Mouse (Mus musculus): Measurements from ENCODE around the gene Gaa. TPM values are rescaled to one million over a fixed set of nuclear protein-coding genes. Genes with fewer than 3 reads are reported as not detected.
"Not testable (repeated sequence)": the region's sequence is repeated elsewhere in the genome, so short reads cannot be mapped to it uniquely, and the experiment has no call there.

The Gaa gene
- polyA plus RNA-seq, 1 experiment from 2014 or later: 66.0 TPM

DNA sequence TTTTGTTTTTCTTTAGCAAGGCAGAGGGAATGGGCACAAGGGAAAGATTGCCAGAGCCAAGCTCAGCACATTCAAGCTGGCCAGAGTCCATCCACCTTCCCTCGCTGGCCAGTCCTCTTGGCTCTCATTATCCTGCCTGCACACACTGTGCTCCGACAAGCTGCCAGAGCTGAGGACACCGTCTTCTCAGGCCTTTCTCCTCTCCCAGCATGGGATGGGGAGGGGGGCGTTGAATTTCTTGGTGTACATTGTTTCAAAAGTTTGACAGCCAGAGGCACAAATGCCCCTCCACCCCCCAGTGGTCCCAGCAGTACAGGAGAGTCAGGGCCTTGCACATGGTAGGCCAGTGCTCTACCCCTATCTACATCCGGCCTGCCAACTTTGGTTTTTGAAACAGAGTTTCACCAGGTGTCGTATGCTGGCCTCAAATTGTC lies 429 bp upstream of the Gaa start:
- Histone ChIP-seq H3K9ac (replicated peaks; ENCODE audit: low read depth, low read length) (peak overlapping the region; percentile 72; the same call in 1 of the 2 replicates), H3K27me3 (ENCODE audit: control insufficient read depth, insufficient read depth, low read length) (no peaks in the 10 kb centered on the region), H3K36me3 (ENCODE audit: control insufficient read depth, insufficient read depth, low read length) (no peaks in the 10 kb centered on the region), H3K4me1 (ENCODE audit: control insufficient read depth, insufficient read depth, low read length) (peaks cover 13% of the 10 kb centered on the region), H3K4me3 (ENCODE audit: low read depth, low read length) (peak overlapping the region; percentile 63; the same call in 1 of the 2 replicates), H3K27ac (ENCODE audit: low read depth, low read length) (0 out of 2 replicates have a peak overlapping the region, but pooled peaks have one; percentile 34), H3K4me2 (ENCODE audit: low read depth, low read length) (peak overlapping the region; percentile 95), H3K9me3 (ENCODE audit: control insufficient read depth, low read length) (no peaks in the 10 kb centered on the region)
- WGBS: 48% methylated on average over 6 of the region's 6 CpGs
- ATAC-seq (ENCODE audit: low read depth): peak; percentile 26; the same call in 1 of the 2 replicates

DNA sequence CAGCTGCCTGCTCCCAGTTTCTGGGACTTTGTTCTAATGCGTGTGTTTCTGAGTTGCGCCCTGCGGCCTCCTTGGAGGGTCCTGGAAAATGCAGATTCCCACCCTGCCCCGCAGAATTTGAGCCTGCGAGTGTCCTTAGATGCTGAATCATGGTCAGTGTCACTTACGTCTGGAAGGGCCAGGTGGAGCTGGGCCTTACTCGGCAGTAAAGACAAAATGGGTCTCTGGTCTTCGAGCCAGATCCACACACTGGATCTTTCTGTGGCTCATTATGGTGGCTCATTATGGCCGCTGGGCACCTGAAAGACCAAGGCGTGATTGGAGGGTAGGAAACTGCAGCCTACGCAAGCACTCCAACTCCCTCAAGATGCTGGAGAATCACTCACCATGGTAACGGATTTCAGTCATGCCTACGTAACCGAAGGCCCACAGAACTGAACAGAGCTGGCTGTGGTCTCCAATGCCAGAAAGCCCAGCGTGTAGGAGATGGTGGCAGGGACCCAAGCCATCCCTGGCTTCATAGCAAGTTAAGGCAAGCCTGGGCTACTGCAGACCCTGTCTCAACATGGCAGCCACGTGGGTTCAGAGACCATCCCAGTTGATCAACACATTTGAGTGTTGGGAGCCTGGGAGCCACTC lies 989 bp downstream of the Gaa start:
- H3K4me3 ChIP-seq (ENCODE audit: low read depth, low read length): peak overlapping the region; percentile 63
- 79% methylated on average over 16 of the region's 16 CpGs for WGBS
- no peak for ATAC-seq (ENCODE audit: low read depth)
- no peaks in the 10 kb centered on the region for H3K27me3 ChIP-seq (ENCODE audit: control insufficient read depth, insufficient read depth, low read length)
- H3K27ac ChIP-seq (ENCODE audit: low read depth, low read length): no peak overlapping the region
- H3K36me3 ChIP-seq (ENCODE audit: control insufficient read depth, insufficient read depth, low read length): peaks cover 2% of the 10 kb centered on the region; the same call in 1 of the 2 replicates
- H3K9me3 ChIP-seq (ENCODE audit: control insufficient read depth, low read length): no peaks in the 10 kb centered on the region
- H3K9ac ChIP-seq (replicated peaks; ENCODE audit: low read depth, low read length): peak overlapping the region; percentile 72
- H3K4me2 ChIP-seq (ENCODE audit: low read depth, low read length): peak overlapping the region; percentile 95
- peaks cover 13% of the 10 kb centered on the region for H3K4me1 ChIP-seq (ENCODE audit: control insufficient read depth, insufficient read depth, low read length)

DNA sequence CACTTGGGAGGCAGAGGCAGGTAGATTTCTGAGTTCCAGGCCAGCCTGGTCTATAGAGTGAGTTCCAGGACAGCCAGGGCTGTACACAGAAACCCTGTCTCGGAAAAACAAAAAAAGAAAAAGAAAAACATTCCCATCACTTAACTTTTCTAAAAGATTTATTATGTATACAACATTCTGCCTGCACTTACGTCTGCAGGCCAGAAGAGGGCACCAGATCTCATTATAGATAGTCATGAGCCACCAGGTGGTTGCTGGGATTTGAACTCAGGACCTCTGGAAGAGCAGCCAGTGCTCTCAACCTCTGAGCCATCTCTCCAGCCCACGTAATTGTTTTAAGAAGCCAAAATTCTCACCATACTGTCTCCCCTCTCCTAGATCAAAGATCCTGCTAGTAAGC lies 4.8 kb downstream of the Gaa start:
- not testable (repeated sequence) for H3K9ac ChIP-seq (replicated peaks; ENCODE audit: low read depth, low read length); H3K27me3 ChIP-seq (ENCODE audit: control insufficient read depth, insufficient read depth, low read length); H3K27ac ChIP-seq (ENCODE audit: low read depth, low read length); ATAC-seq (ENCODE audit: low read depth); H3K4me3 ChIP-seq (ENCODE audit: low read depth, low read length); H3K9me3 ChIP-seq (ENCODE audit: control insufficient read depth, low read length); H3K4me1 ChIP-seq (ENCODE audit: control insufficient read depth, insufficient read depth, low read length); H3K4me2 ChIP-seq (ENCODE audit: low read depth, low read length)
- 63% methylated on average over 3 of the region's 3 CpGs for WGBS
- peaks cover 24% of the 10 kb centered on the region for H3K36me3 ChIP-seq (ENCODE audit: control insufficient read depth, insufficient read depth, low read length)

DNA sequence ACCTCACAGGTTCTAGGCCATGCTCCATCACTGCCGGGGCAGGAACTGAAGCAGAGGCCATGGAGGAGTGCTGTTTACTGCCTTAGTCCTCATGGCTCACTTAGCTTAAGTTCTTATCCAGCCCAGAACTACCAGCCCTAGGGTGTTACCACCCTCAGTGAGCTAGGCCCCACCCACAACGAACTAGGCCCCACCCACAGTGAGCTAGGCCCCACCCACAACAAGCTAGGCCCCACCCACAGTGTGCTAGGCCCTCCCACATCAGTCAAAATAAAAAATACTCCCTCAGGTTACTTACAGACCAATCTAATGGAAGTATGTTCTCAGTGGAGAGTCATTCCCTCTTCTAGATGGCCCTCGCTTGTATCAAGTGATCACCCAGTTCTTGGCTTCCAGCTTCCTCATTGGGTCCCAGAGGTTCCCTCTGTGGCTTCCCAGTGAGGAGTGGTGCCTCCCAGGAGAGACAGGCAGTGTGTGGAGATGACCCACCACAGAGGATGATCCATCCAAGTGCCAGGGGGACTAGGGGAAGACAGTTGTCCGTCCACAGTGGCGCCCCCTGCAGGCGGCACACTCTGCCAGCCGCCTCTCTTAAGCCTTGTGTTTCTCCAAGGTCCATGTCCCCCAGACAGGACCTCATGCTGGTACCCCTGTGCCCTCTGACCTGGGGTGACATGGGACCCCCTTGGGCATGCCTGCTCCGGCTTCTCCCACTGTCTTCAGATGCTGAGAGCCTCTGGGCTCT lies 5.7 kb downstream of the Gaa start:
- no peaks in the 10 kb centered on the region for H3K9me3 ChIP-seq (ENCODE audit: control insufficient read depth, low read length)
- H3K27me3 ChIP-seq (ENCODE audit: control insufficient read depth, insufficient read depth, low read length): no peaks in the 10 kb centered on the region
- 86% methylated on average over 8 of the region's 8 CpGs for WGBS
- no peak overlapping the region for H3K4me2 ChIP-seq (ENCODE audit: low read depth, low read length)
- H3K27ac ChIP-seq (ENCODE audit: low read depth, low read length): no peak overlapping the region
- ATAC-seq (ENCODE audit: low read depth): no peak
- no peak overlapping the region for H3K9ac ChIP-seq (replicated peaks; ENCODE audit: low read depth, low read length)
- H3K4me3 ChIP-seq (ENCODE audit: low read depth, low read length): no peak overlapping the region
- peaks cover 30% of the 10 kb centered on the region for H3K36me3 ChIP-seq (ENCODE audit: control insufficient read depth, insufficient read depth, low read length)
- H3K4me1 ChIP-seq (ENCODE audit: control insufficient read depth, insufficient read depth, low read length): peaks cover 3% of the 10 kb centered on the region

DNA sequence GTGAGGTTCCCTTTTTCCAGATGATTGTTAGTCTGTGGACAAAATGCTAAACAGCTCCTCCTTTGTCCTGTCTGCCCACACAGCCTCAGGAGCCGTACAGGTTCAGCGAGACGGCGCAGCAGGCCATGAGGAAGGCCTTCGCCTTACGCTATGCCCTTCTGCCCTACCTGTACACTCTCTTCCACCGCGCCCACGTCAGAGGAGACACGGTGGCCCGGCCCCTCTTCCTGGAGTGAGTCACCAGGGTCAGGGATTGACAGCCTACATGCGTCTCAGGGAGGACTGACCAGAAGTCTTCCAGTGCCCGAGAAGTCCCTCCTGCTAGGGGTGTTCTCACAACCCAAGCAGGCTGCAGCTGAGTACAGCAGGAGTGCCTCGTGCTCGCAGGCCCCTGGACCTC lies 13.3 kb downstream of the Gaa start:
- ATAC-seq (ENCODE audit: low read depth): no peak
- Histone ChIP-seq H3K4me3 (ENCODE audit: low read depth, low read length) (no peak overlapping the region), H3K27me3 (ENCODE audit: control insufficient read depth, insufficient read depth, low read length) (no peaks in the 10 kb centered on the region), H3K9ac (replicated peaks; ENCODE audit: low read depth, low read length) (no peak overlapping the region), H3K9me3 (ENCODE audit: control insufficient read depth, low read length) (no peaks in the 10 kb centered on the region), H3K36me3 (ENCODE audit: control insufficient read depth, insufficient read depth, low read length) (peaks cover 50% of the 10 kb centered on the region), H3K4me1 (ENCODE audit: control insufficient read depth, insufficient read depth, low read length) (no peaks in the 10 kb centered on the region), H3K4me2 (ENCODE audit: low read depth, low read length) (no peak overlapping the region), H3K27ac (ENCODE audit: low read depth, low read length) (no peak overlapping the region)
- 87% methylated on average over 15 of the region's 15 CpGs for WGBS

DNA sequence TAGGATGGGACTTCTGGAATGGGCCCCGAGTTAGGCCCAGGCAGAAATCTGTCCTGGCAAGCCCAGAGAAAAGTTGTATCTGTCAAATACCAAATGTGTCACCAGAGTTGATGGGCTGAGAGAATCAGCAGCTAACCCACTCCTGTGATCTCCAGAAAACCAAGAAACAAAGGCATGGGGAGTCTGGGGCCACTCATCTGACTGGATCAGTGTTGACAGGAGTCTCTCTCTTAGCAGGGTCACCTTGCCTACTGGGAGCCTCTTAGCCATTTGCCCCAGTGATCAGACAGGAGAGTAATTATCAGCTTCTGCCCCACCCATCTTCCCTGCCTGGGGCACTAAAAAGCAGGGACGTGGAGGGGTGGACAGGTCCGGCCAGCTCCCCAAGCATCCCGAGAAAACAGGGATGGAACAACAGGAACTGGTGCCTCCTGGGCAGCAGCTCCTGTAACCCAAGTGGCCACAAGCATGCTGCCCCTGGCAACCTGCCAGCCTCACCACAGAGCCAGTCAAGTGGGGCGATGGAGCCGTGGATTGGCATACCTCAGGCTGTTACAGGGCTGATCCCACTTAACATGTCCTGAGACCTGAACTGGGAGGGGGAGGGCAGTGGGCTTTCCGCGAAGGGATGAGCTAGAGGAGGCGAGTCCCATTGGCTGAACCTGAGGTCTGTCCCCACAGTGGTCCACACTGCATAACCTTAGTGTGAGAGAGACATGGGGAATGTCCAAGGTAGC lies 18.3 kb downstream of the Gaa start:
- Histone ChIP-seq H3K9me3 (ENCODE audit: control insufficient read depth, low read length) (no peaks in the 10 kb centered on the region), H3K27me3 (ENCODE audit: control insufficient read depth, insufficient read depth, low read length) (no peaks in the 10 kb centered on the region), H3K36me3 (ENCODE audit: control insufficient read depth, insufficient read depth, low read length) (peaks cover 57% of the 10 kb centered on the region), H3K9ac (replicated peaks; ENCODE audit: low read depth, low read length) (no peak overlapping the region), H3K4me2 (ENCODE audit: low read depth, low read length) (no peak overlapping the region), H3K4me3 (ENCODE audit: low read depth, low read length) (no peak overlapping the region), H3K4me1 (ENCODE audit: control insufficient read depth, insufficient read depth, low read length) (no peaks in the 10 kb centered on the region), H3K27ac (ENCODE audit: low read depth, low read length) (no peak overlapping the region)
- ATAC-seq (ENCODE audit: low read depth): no peak
- WGBS: 63% methylated on average over 9 of the region's 9 CpGs

DNA sequence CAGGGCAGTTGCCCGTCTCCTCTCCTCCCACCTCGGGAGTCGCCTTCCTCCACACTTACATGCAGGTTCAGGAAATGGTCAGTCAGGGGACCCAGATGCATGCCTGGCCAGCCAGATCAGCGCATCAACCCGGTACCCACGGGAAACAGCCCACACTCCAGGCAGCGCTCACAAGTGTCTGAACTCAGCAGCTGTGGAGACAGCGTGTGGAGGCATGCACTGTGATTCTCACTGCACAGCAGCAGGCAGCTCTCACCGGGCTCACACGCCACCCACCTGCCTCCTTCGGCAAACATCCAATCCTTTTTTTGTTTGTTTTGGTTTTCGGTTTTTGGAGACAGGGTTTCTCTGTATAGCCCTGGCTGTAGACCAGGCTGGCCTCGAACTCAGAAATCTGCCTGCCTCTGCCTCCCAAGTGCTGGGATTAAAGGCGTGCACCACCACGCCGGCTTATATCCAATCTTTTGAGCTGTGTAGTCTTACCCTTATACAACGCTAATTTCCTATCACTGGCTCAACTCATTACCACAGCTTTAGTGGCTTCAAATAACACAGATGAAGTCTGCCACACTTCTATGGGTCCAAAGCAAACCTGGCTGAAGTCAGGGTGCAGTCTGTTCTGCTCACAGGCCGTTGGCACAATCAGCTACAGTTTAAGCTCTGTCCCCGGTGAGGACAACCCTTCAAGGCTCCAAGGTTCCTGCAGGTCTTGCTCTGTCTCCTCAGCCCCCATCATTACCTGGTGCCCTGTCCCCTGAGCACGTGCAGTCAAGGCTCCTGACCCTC lies 19.7 kb downstream of the Gaa start:
- Histone ChIP-seq H3K9ac (replicated peaks; ENCODE audit: low read depth, low read length) (no peak overlapping the region), H3K4me2 (ENCODE audit: low read depth, low read length) (no peak overlapping the region), H3K4me3 (ENCODE audit: low read depth, low read length) (no peak overlapping the region), H3K9me3 (ENCODE audit: control insufficient read depth, low read length) (no peaks in the 10 kb centered on the region), H3K27ac (ENCODE audit: low read depth, low read length) (no peak overlapping the region), H3K4me1 (ENCODE audit: control insufficient read depth, insufficient read depth, low read length) (no peaks in the 10 kb centered on the region), H3K36me3 (ENCODE audit: control insufficient read depth, insufficient read depth, low read length) (peaks cover 62% of the 10 kb centered on the region), H3K27me3 (ENCODE audit: control insufficient read depth, insufficient read depth, low read length) (no peaks in the 10 kb centered on the region)
- WGBS: 91% methylated on average over 20 of the region's 20 CpGs
- no peak for ATAC-seq (ENCODE audit: low read depth)

DNA sequence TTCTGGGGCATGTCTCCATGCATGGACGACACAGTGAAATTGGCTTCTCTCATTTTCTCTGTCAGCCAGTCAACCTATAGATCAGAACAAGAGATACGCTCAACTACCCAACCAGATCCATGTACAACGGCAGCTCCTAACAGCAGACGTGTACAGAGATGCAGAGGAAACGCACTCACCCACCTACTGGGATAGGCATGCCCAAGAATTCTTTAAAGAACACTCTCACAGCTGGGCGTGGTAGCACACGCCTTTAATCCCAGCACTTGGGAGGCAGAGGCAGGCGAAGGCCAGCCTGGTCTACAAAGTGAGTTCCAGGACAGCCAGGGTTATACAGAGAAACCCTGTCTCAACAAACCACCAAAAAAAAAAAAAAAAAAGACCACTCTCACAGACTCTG lies 25.2 kb downstream of the Gaa start:
- 95% methylated on average over 8 of the region's 8 CpGs for WGBS
- H3K4me3 ChIP-seq (ENCODE audit: low read depth, low read length); H3K9me3 ChIP-seq (ENCODE audit: control insufficient read depth, low read length); H3K4me2 ChIP-seq (ENCODE audit: low read depth, low read length); ATAC-seq (ENCODE audit: low read depth); H3K9ac ChIP-seq (replicated peaks; ENCODE audit: low read depth, low read length); H3K4me1 ChIP-seq (ENCODE audit: control insufficient read depth, insufficient read depth, low read length); H3K27ac ChIP-seq (ENCODE audit: low read depth, low read length); H3K27me3 ChIP-seq (ENCODE audit: control insufficient read depth, insufficient read depth, low read length): not testable (repeated sequence)
- H3K36me3 ChIP-seq (ENCODE audit: control insufficient read depth, insufficient read depth, low read length): peaks cover 71% of the 10 kb centered on the region

All from neural tube, embryonic 14.5 days (tissue).